Mouse (Mus musculus) heart, adult 2 months (tissue): ENCODE measurements around the gene Rdm1.

Experiments
- CTCF ChIP-seq: fragments of 200-600 bp; IDR thresholded peaks from 2 replicates; pipeline ENCODE4 v1.8.1; 2022; ENCODE audit warnings: antibody characterized with exemption, mild to moderate bottlenecking, moderate library complexity
- EP300 ChIP-seq: fragments of 200-500 bp; IDR thresholded peaks from 2 replicates; pipeline ENCODE4 v1.6.1; 2011; ENCODE audit warnings: low read depth, low read length, control low read depth; ENCODE audit not compliant: insufficient read depth
- POLR2A ChIP-seq: fragments of 200-500 bp; IDR thresholded peaks from 2 replicates; pipeline ENCODE4 v1.6.1; 2011; ENCODE audit warnings: mild to moderate bottlenecking, low read depth, low read length, control low read depth; ENCODE audit not compliant: insufficient read depth

GRCm38 (mm10) chr11:101610445-101610844 is 16.6 kb upstream of the Rdm1 start:
- TF ChIP-seq CTCF (no peak), EP300 (no peak), POLR2A (no peak)
